Mouse (Mus musculus): ENCODE results near the gene Coq2.

Coq2 gene

GRCm38 (mm10) chr5:100674711-100675376 lies at the start of gene Coq2:
Gene Coq2 (minus strand): TSS chr5:100675140.
- WGBS: 8% methylated on average over 17 of the region's 17 CpGs

GRCm38 (mm10) chr5:100719235-100720088 lies 44.5 kb upstream of the Coq2 start, which contains the start of gene Hpse:
Gene Hpse (minus strand): TSS chr5:100719716.
- WGBS: under 1% methylated on average over 54 of the region's 56 CpGs

GRCm38 (mm10) chr5:100716762-100717161 lies 41.8 kb upstream of the Coq2 start:
- WGBS: 93% methylated on average over 15 of the region's 15 CpGs

GRCm38 (mm10) chr5:100711219-100711618 lies 36.3 kb upstream of the Coq2 start:
- 94% methylated on average over 6 of the region's 6 CpGs for WGBS

GRCm38 (mm10) chr5:100710012-100710411 lies 35.1 kb upstream of the Coq2 start:
- WGBS: 57% methylated on average over 2 of the region's 2 CpGs

- 86% methylated on average over 6 of the region's 6 CpGs for WGBS
Observed at GRCm38 (mm10) chr5:100709035-100709434, 34.1 kb upstream of the Coq2 start.

GRCm38 (mm10) chr5:100706675-100707074 lies 31.7 kb upstream of the Coq2 start:
- WGBS: 67% methylated on average over 8 of the region's 8 CpGs

- WGBS: 96% methylated on average over 2 of the region's 2 CpGs
Observed at GRCm38 (mm10) chr5:100704272-100704671, 29.3 kb upstream of the Coq2 start.

- WGBS: 90% methylated on average over 3 of the region's 3 CpGs
Observed at GRCm38 (mm10) chr5:100702325-100702724, 27.4 kb upstream of the Coq2 start.

- 84% methylated on average over 13 of the region's 13 CpGs for WGBS
Observed at GRCm38 (mm10) chr5:100700861-100701620, 26.1 kb upstream of the Coq2 start.

- WGBS: 52% methylated on average over 2 of the region's 2 CpGs
Observed at GRCm38 (mm10) chr5:100697886-100698285, 22.9 kb upstream of the Coq2 start.

- WGBS: 67% methylated on average over 2 of the region's 2 CpGs
Observed at GRCm38 (mm10) chr5:100697398-100697797, 22.5 kb upstream of the Coq2 start.

GRCm38 (mm10) chr5:100685631-100686030 lies 10.7 kb upstream of the Coq2 start:
- WGBS: 74% methylated on average over 4 of the region's 4 CpGs

- WGBS: 72% methylated on average over 6 of the region's 6 CpGs
Observed at GRCm38 (mm10) chr5:100680542-100680933, 5.6 kb upstream of the Coq2 start.

GRCm38 (mm10) chr5:100679911-100680541 lies 5.1 kb upstream of the Coq2 start:
- 65% methylated on average over 18 of the region's 18 CpGs for WGBS

- under 1% methylated on average over 71 of the region's 71 CpGs for WGBS
Observed at GRCm38 (mm10) chr5:100673745-100674486, 1.0 kb downstream of the Coq2 start.

GRCm38 (mm10) chr5:100672403-100672802 lies 2.5 kb downstream of the Coq2 start:
- 73% methylated on average over 4 of the region's 4 CpGs for WGBS

- WGBS: 71% methylated on average over 3 of the region's 3 CpGs
Observed at GRCm38 (mm10) chr5:100671897-100672296, 3.0 kb downstream of the Coq2 start.

- 24% methylated on average over 5 of the region's 5 CpGs for WGBS
Observed at GRCm38 (mm10) chr5:100671398-100671797, 3.5 kb downstream of the Coq2 start.

GRCm38 (mm10) chr5:100666965-100667364 lies 8.0 kb downstream of the Coq2 start:
- whole genome bisulfite sequencing: 57% methylated on average over 1 of the region's 1 CpGs

GRCm38 (mm10) chr5:100663854-100664253 lies 11.1 kb downstream of the Coq2 start:
- 45% methylated on average over 5 of the region's 5 CpGs for WGBS

All from cerebral cortex, adult 2 months (tissue).